Mouse (Mus musculus) liver, embryonic 14.5 days (tissue): ENCODE measurements at regions not wholly inside any gene's neighbourhood (a gene's known extent, or its start where the extent isn't known, plus 50 kb on each side); places are given as distances from the start of the nearest gene placed in this dataset.
A peak's percentile ranks its signal among the peaks of the same experiment; 100 is the strongest.

Experiments used
- ATAC-seq: fragments of 200-750 bp; cut with Nextera tagmentation; 2 replicates; pipeline ENCODE4 v1.8.0; 2017; ENCODE audit warnings: moderate number of reproducible peaks, mild to moderate bottlenecking, moderate library complexity; ENCODE audit not compliant: insufficient read depth
- DNase-seq, 3 experiments: peaks; one replicate each; pipeline ENCODE4 v3.0.0-alpha.2; 2012 to 2013; ENCODE audit warnings: low read depth in 3 of 3, low spot score in 3 of 3
- H3K27ac ChIP-seq: fragments of 300-500 bp; sonication (generic); 2 replicates; pipeline ENCODE4 v1.5.1; 2014; ENCODE audit warnings: moderate library complexity, mild to moderate bottlenecking, control low read depth, inconsistent platforms
- H3K27me3 ChIP-seq: fragments of 300-500 bp; sonication (generic); 2 replicates; pipeline ENCODE4 v1.6.1; 2014; ENCODE audit warnings: mild to moderate bottlenecking, low read length, moderate library complexity; ENCODE audit not compliant: control insufficient read depth, insufficient read depth
- H3K36me3 ChIP-seq: fragments of 300-500 bp; sonication (generic); replicated peaks from 2 replicates; pipeline ENCODE4 v1.6.1; 2014; ENCODE audit warnings: low read depth; ENCODE audit not compliant: control insufficient read depth, insufficient read depth
- H3K4me1 ChIP-seq, 2 experiments: fragments of 200-500 bp in 1 of 2; fragments of 300-500 bp in 1 of 2; sonication (generic) in 1 of 2; replicated peaks; 2 replicates each; pipeline ENCODE4 v1.6.1; 2012 to 2014; ENCODE audit warnings: antibody characterized with exemption in 1 of 2, inconsistent platforms in 1 of 2, low read length in 1 of 2; ENCODE audit not compliant: control insufficient read depth in 2 of 2, insufficient read depth in 2 of 2
- H3K4me2 ChIP-seq: fragments of 300-500 bp; sonication (generic); 2 replicates; pipeline ENCODE4 v1.6.1; 2014; ENCODE audit warnings: low read depth, mild to moderate bottlenecking, control low read depth, moderate library complexity
- H3K4me3 ChIP-seq, 2 experiments: fragments of 200-500 bp in 1 of 2; fragments of 300-500 bp in 1 of 2; sonication (generic) in 1 of 2; 2 replicates each; pipeline ENCODE4 v1.5.1; 2012 to 2014; ENCODE audit warnings: low read depth in 2 of 2, low read length in 2 of 2, mild to moderate bottlenecking in 2 of 2, control low read depth in 1 of 2, inconsistent platforms in 1 of 2, moderate library complexity in 1 of 2; ENCODE audit not compliant: insufficient read depth in 1 of 2
- H3K9ac ChIP-seq: fragments of 300-500 bp; sonication (generic); replicated peaks from 2 replicates; pipeline ENCODE4 v1.6.1; 2014; ENCODE audit warnings: mild to moderate bottlenecking, control low read depth, moderate library complexity
- H3K9me3 ChIP-seq: fragments of 300-500 bp; sonication (generic); 2 replicates; pipeline ENCODE4 v1.6.1; 2016; ENCODE audit warnings: low read length, mixed read lengths; ENCODE audit not compliant: control insufficient read depth
- CTCF ChIP-seq: IDR thresholded peaks from 2 replicates; pipeline ENCODE4 v1.5.1; 2016; ENCODE audit warnings: antibody characterized with exemption, low read depth, control low read depth
- EP300 ChIP-seq: IDR thresholded peaks from 2 replicates; pipeline ENCODE4 v1.6.1; 2016; ENCODE audit warnings: antibody characterized with exemption, low read depth
- whole genome bisulfite sequencing: fragments of 180-500 bp; shearing (Covaris S2); extraction: QIAGEN DNeasy Blood & Tissue Kit; methylation state at CpG from one replicate; pipeline ENCODE4 v1.1.7; 2014; ENCODE audit not compliant: insufficient replicate concordance; 5-methylcytosine and 5-hydroxymethylcytosine counted together

GRCm38 (mm10) chr15:36700196-36700595, 307.4 kb downstream of the Zfp706 start:
- no peak overlapping the region for H3K4me2 ChIP-seq
- no peaks in the 10 kb centered on the region; the same call in 1 of the 2 replicates for H3K27me3 ChIP-seq
- H3K4me3 ChIP-seq: no peak overlapping the region
- no peak for ATAC-seq
- no peak overlapping the region for H3K9ac ChIP-seq
- H3K36me3 ChIP-seq: no peaks in the 10 kb centered on the region
- no peaks in the 10 kb centered on the region; a peak in 2 of 4 replicates for H3K4me1 ChIP-seq
- TF ChIP-seq CTCF (no peak), EP300 (no peak)
- DNase-seq: no peak
- no peaks in the 10 kb centered on the region for H3K9me3 ChIP-seq
- whole genome bisulfite sequencing: 69% methylated on average over 5 of the region's 5 CpGs
- no peak overlapping the region for H3K27ac ChIP-seq

GRCm38 (mm10) chr15:36695199-36696129, 312.1 kb downstream of the Zfp706 start:
- Histone ChIP-seq H3K4me3 (peak overlapping the region; percentile 37 to 51), H3K27me3 (no peaks in the 10 kb centered on the region; the same call in 1 of the 2 replicates), H3K9ac (peak overlapping the region; percentile 54), H3K36me3 (no peaks in the 10 kb centered on the region), H3K4me2 (peak overlapping the region; percentile 52), H3K9me3 (no peaks in the 10 kb centered on the region), H3K4me1 (peaks cover 0 to 3% of the 10 kb centered on the region in 2 experiments; a peak in 2 of 4 replicates), H3K27ac (no peak overlapping the region)
- WGBS: 32% methylated on average over 14 of the region's 14 CpGs
- no peak for TF ChIP-seq CTCF
- TF ChIP-seq EP300: no peak
- ATAC-seq: peak; percentile 67; the same call in 1 of the 2 replicates
- no peak for DNase-seq

GRCm38 (mm10) chr15:36691002-36691652, 316.4 kb downstream of the Zfp706 start:
- ATAC-seq (no peak), DNase-seq (no peak)
- H3K27me3 ChIP-seq: no peaks in the 10 kb centered on the region
- H3K4me3 ChIP-seq: no peak overlapping the region
- no peak overlapping the region for H3K9ac ChIP-seq
- TF ChIP-seq CTCF (no peak), EP300 (no peak)
- peaks cover 19 to 22% of the 10 kb centered on the region in 2 experiments for H3K4me1 ChIP-seq
- 50% methylated on average over 15 of the region's 15 CpGs for WGBS
- no peak overlapping the region for H3K4me2 ChIP-seq
- H3K36me3 ChIP-seq: no peaks in the 10 kb centered on the region
- H3K9me3 ChIP-seq: no peaks in the 10 kb centered on the region
- H3K27ac ChIP-seq: no peak overlapping the region

GRCm38 (mm10) chr15:36689881-36690280, 317.7 kb downstream of the Zfp706 start:
- Histone ChIP-seq H3K27me3 (no peaks in the 10 kb centered on the region), H3K27ac (no peak overlapping the region), H3K36me3 (no peaks in the 10 kb centered on the region), H3K4me3 (no peak overlapping the region), H3K9ac (no peak overlapping the region), H3K9me3 (no peaks in the 10 kb centered on the region), H3K4me1 (peaks cover 19 to 26% of the 10 kb centered on the region in 2 experiments), H3K4me2 (no peak overlapping the region)
- TF ChIP-seq CTCF (no peak), EP300 (no peak)
- ATAC-seq: no peak
- 61% methylated on average over 7 of the region's 7 CpGs for WGBS
- DNase-seq: no peak

- DNase-seq (peak in 1 of 3 experiments; percentile 32), ATAC-seq (no peak)
- Histone ChIP-seq H3K36me3 (no peaks in the 10 kb centered on the region), H3K9ac (no peak overlapping the region), H3K4me1 (peaks cover 19 to 26% of the 10 kb centered on the region in 2 experiments), H3K4me2 (peak overlapping the region; percentile 77; the same call in 1 of the 2 replicates), H3K27ac (peak overlapping the region; percentile 37; the same call in 1 of the 2 replicates), H3K9me3 (no peaks in the 10 kb centered on the region), H3K27me3 (no peaks in the 10 kb centered on the region), H3K4me3 (no peak overlapping the region)
- no peak for TF ChIP-seq CTCF
- no peak for TF ChIP-seq EP300
- WGBS: 53% methylated on average over 3 of the region's 3 CpGs
These were observed 318.3 kb downstream of the Zfp706 start for GRCm38 (mm10) chr15:36689301-36689700.
